ENCODE assay signal across 8 mouse cellular contexts in genomic region chrX:96107427-96108291, GRCm38 (mm10). TPM values are rescaled to one million over a fixed set of nuclear protein-coding genes. Genes with fewer than 3 reads are reported as not detected.
DNase-seq lines count a peak whose midpoint lies in the region; ATAC-seq lines count a peak whose summit lies in the region.

No protein-coding gene starts in this region.

- intact Hi-C loops in gastrocnemius, postnatal 14 days (cut with DNase I; ENCODE audit: low total_unique reads), result no loop called here

- no peak overlapping the region for H3K4me3 ChIP-seq in midbrain, embryonic 11.5 days (ENCODE audit: low read depth, low read length)
- H3K4me3 ChIP-seq in intestine, embryonic 16.5 days (ENCODE audit: low read length), result no peak overlapping the region
- H3K4me3 ChIP-seq in midbrain, embryonic 14.5 days (replicated peaks; ENCODE audit: low read depth, low read length), result no peak overlapping the region

- no peaks in the 10 kb centered on the region for H3K4me1 ChIP-seq in midbrain, embryonic 11.5 days (ENCODE audit: control insufficient read depth, insufficient read depth, low read length)
- no peaks in the 10 kb centered on the region for H3K4me1 ChIP-seq in intestine, embryonic 16.5 days (ENCODE audit: control insufficient read depth, insufficient read depth, low read length)
- H3K4me1 ChIP-seq in midbrain, embryonic 14.5 days (ENCODE audit: control insufficient read depth, insufficient read depth, low read length), result no peaks in the 10 kb centered on the region

- no peaks in the 10 kb centered on the region for H3K27me3 ChIP-seq in midbrain, embryonic 11.5 days (ENCODE audit: control insufficient read depth, insufficient read depth, low read length)
- H3K27me3 ChIP-seq in intestine, embryonic 16.5 days (replicated peaks; ENCODE audit: control insufficient read depth, insufficient read depth, low read length), result no peaks in the 10 kb centered on the region
- H3K27me3 ChIP-seq in midbrain, embryonic 14.5 days (ENCODE audit: control insufficient read depth, insufficient read depth, low read length), result no peaks in the 10 kb centered on the region

- H3K9ac ChIP-seq in midbrain, embryonic 11.5 days (ENCODE audit: low read length), result no peak overlapping the region
- H3K9ac ChIP-seq in intestine, embryonic 16.5 days (ENCODE audit: low read depth, low read length), result no peak overlapping the region
- no peak overlapping the region for H3K9ac ChIP-seq in midbrain, embryonic 14.5 days (replicated peaks; ENCODE audit: low read length)

- H3K27ac ChIP-seq in midbrain, embryonic 11.5 days (ENCODE audit: low read depth, low read length), result no peak overlapping the region
- no peak overlapping the region for H3K27ac ChIP-seq in intestine, embryonic 16.5 days (ENCODE audit: low read length)
- H3K27ac ChIP-seq in midbrain, embryonic 14.5 days (replicated peaks; ENCODE audit: low read depth, low read length), result no peak overlapping the region

- no peaks in the 10 kb centered on the region for H3K9me3 ChIP-seq in midbrain, embryonic 11.5 days (ENCODE audit: control insufficient read depth, low read length)
- H3K9me3 ChIP-seq in intestine, embryonic 16.5 days (ENCODE audit: control insufficient read depth, low read length), result no peaks in the 10 kb centered on the region
- no peaks in the 10 kb centered on the region for H3K9me3 ChIP-seq in midbrain, embryonic 14.5 days (ENCODE audit: control insufficient read depth, low read length)

- H3K4me2 ChIP-seq in midbrain, embryonic 11.5 days, result no peak overlapping the region
- no peak overlapping the region for H3K4me2 ChIP-seq in intestine, embryonic 16.5 days (ENCODE audit: low read depth, low read length)
- H3K4me2 ChIP-seq in midbrain, embryonic 14.5 days (ENCODE audit: low read length), result no peak overlapping the region

- peak; percentile 57 to 83 for DNase-seq in adrenal gland, adult (ENCODE audit: inconsistent age in 2 of 2, low spot score in 1 of 2)
- no peak for DNase-seq in adrenal gland, postnatal 4 days (ENCODE audit: low spot score in 2 of 2)
- DNase-seq in adrenal gland, adult 8-10 months, result peak; percentile 55
- peak; percentile 46 for DNase-seq in gastrocnemius, postnatal 14 days
- DNase-seq in kidney, postnatal 36 days, result peak; percentile 62 to 71
- no peak for DNase-seq in midbrain, embryonic 11.5 days (ENCODE audit: low spot score, missing footprints)
- DNase-seq in midbrain, embryonic 14.5 days, result no peak

- WGBS in midbrain, embryonic 11.5 days, result 87% methylated on average over 3 of the region's 3 CpGs
- WGBS in intestine, embryonic 16.5 days, result 65% methylated on average over 3 of the region's 3 CpGs
- WGBS in midbrain, embryonic 14.5 days, result 75% methylated on average over 3 of the region's 3 CpGs

- ATAC-seq in midbrain, embryonic 11.5 days (ENCODE audit: low FRiP score), result no peak
- no peak for ATAC-seq in intestine, embryonic 16.5 days
- ATAC-seq in midbrain, embryonic 14.5 days (ENCODE audit: low FRiP score, low TSS enrichment), result no peak

- no peaks in the 10 kb centered on the region for H3K36me3 ChIP-seq in midbrain, embryonic 11.5 days (ENCODE audit: control insufficient read depth, insufficient read depth, low read length)
- no peaks in the 10 kb centered on the region for H3K36me3 ChIP-seq in intestine, embryonic 16.5 days (ENCODE audit: control insufficient read depth, insufficient read depth, low read length)
- no peaks in the 10 kb centered on the region for H3K36me3 ChIP-seq in midbrain, embryonic 14.5 days (ENCODE audit: control insufficient read depth, insufficient read depth, low read length)

RNA-seq across cellular contexts. Expression of gene Msn, which starts 11.8 kb away (rescaled TPM):
- 100 to 1,000 TPM; 154 TPM for total RNA-seq in adrenal gland, postnatal 4 days (2021)
- 100 to 1,000 TPM; 131 to 164 (median 151) TPM for total RNA-seq in adrenal gland, adult 8-10 months (2022)
- 10 to 100 TPM; 52.9 to 62.6 TPM for total RNA-seq in gastrocnemius, postnatal 14 days (2021)
- polyA plus RNA-seq in midbrain, embryonic 11.5 days (2014; fragmentation: Nextera tagmentation; extraction: Ambion mirVana), result 119 and 120 TPM in 2 replicates
- polyA plus RNA-seq in intestine, embryonic 16.5 days (2015; fragmentation: Nextera tagmentation; extraction: Ambion mirVana), result 63.3 and 65.4 TPM in 2 replicates
- 18.0 and 33.8 TPM in 2 replicates for polyA plus RNA-seq in midbrain, embryonic 14.5 days (2014; fragmentation: Nextera tagmentation; extraction: Ambion mirVana)

Comparison
In these comparisons a context has a peak if more than half of its experiments do, and no peak if none do; other contexts are left out.
1. DNase-seq: peak in adrenal gland, adult (2 of 2), adrenal gland, adult 8-10 months (single experiment), gastrocnemius, postnatal 14 days (single experiment) and kidney, postnatal 36 days (2 of 2); none in adrenal gland, postnatal 4 days (0 of 2), midbrain, embryonic 11.5 days (single experiment) and midbrain, embryonic 14.5 days (single experiment).